ENCODE assay signal across 13 mouse cellular contexts in the genomic region with DNA sequence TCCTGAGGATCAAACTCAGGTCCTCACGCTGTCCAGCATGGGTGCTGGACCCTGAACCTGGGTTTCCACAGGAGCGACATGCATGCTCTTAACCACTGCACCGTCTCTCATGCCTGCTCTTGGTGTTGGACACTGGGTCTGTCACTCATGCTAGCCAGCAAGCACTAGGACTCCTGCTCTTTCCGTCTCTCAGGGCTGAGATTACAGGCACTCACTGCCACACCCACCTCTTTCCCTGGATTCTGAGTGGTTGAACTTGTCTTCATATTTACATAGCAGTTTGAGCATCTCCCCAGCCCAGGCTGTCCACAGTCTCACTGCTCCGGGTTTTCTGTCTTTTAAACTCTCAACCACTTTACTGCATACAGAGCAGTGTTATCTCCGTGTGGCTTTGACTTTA. TPM values are rescaled to one million over a fixed set of nuclear protein-coding genes. Genes with fewer than 3 reads are reported as not detected.
A peak's percentile ranks its signal among the peaks of the same experiment; 100 is the strongest.
DNase-seq lines count a peak whose midpoint lies in the region; ATAC-seq lines count a peak whose summit lies in the region.
"Had no signal": no experiment of that assay in that cellular context is flagged by ENCODE, and none has a peak within 500 bp of the region (broad histone marks: within the 10 kb centered on the region; RNA-seq: fewer than 3 reads in every experiment).

No protein-coding gene starts in this region.

- no peak overlapping the region for H3K4me3 ChIP-seq in kidney, embryonic 14.5 days (ENCODE audit: low read length)
- peak overlapping the region; percentile 55 for H3K4me3 ChIP-seq in megakaryocyte, embryonic 14.5 days (replicated peaks)
- H3K4me3 ChIP-seq: left cerebral cortex, adult 2 months; limb, embryonic 13.5 days had no signal

- H3K36me3 ChIP-seq in kidney, embryonic 14.5 days (ENCODE audit: control insufficient read depth, insufficient read depth, low read length) = no peaks in the 10 kb centered on the region
- H3K36me3 ChIP-seq in megakaryocyte, embryonic 14.5 days (replicated peaks; ENCODE audit: low read length) = peaks cover 20% of the 10 kb centered on the region

- no peak overlapping the region for H3K27ac ChIP-seq in kidney, embryonic 14.5 days (ENCODE audit: low read depth, low read length)
- H3K27ac ChIP-seq: hindbrain, embryonic 14.5 days; left cerebral cortex, adult 2 months; limb, embryonic 13.5 days had no signal

- no peaks in the 10 kb centered on the region for H3K27me3 ChIP-seq in kidney, embryonic 14.5 days (ENCODE audit: control insufficient read depth, insufficient read depth, low read length)
- H3K27me3 ChIP-seq in megakaryocyte, embryonic 14.5 days (replicated peaks) = no peaks in the 10 kb centered on the region
- H3K27me3 ChIP-seq: limb, embryonic 13.5 days had no signal

- no peaks in the 10 kb centered on the region for H3K9me3 ChIP-seq in kidney, embryonic 14.5 days (ENCODE audit: control insufficient read depth, low read length)
- no peaks in the 10 kb centered on the region for H3K9me3 ChIP-seq in megakaryocyte, embryonic 14.5 days
- H3K9me3 ChIP-seq: limb, embryonic 13.5 days had no signal

- no peak overlapping the region for H3K4me2 ChIP-seq in kidney, embryonic 14.5 days (replicated peaks; ENCODE audit: low read depth, low read length)
- H3K4me2 ChIP-seq: hindbrain, embryonic 14.5 days; limb, embryonic 13.5 days had no signal

- H3K4me1 ChIP-seq in kidney, embryonic 14.5 days (ENCODE audit: control insufficient read depth, insufficient read depth, low read length) = peaks cover 37% of the 10 kb centered on the region
- H3K4me1 ChIP-seq in megakaryocyte, embryonic 14.5 days = peaks cover 82% of the 10 kb centered on the region

- ATAC-seq in kidney, embryonic 14.5 days (ENCODE audit: low FRiP score, low TSS enrichment) = 0 out of 2 replicates have a peak, but pooled peaks have one; percentile 12
- ATAC-seq in megakaryocyte, adult 5-6 weeks (ENCODE audit: poor library complexity, severe bottlenecking) = no peak

- 46% methylated on average over 6 of the region's 6 CpGs for WGBS in kidney, embryonic 14.5 days

- H3K9ac ChIP-seq in kidney, embryonic 14.5 days (ENCODE audit: low read depth, low read length) = 0 out of 2 replicates have a peak overlapping the region, but pooled peaks have one; percentile 7
- H3K9ac ChIP-seq: hindbrain, embryonic 14.5 days; limb, embryonic 13.5 days had no signal

- DNase-seq in embryo, embryonic 10 days (ENCODE audit: low spot score) = peak; percentile 58
- DNase-seq in embryo, embryonic 9.5 days (ENCODE audit: extremely low spot score) = no peak
- DNase-seq in kidney, adult 11 months = no peak
- DNase-seq in layer of hippocampus, postnatal 25 days (ENCODE audit: extremely low spot score in 1 of 2, low spot score in 1 of 2) = no peak
- no peak for DNase-seq in retina, embryonic 14.5 days (ENCODE audit: low spot score)
- DNase-seq: adrenal gland, postnatal 25 days; kidney, postnatal 36 days had no signal

RNA-seq across cellular contexts. Expression of a gene that starts 48.9 kb away (rescaled TPM):
- 28.1 and 48.8 TPM in 2 replicates for polyA plus RNA-seq in kidney, embryonic 14.5 days (2014; fragmentation: Nextera tagmentation; extraction: Ambion mirVana)
- polyA plus RNA-seq in megakaryocyte, embryonic 14.5 days (2012; ENCODE audit: insufficient read depth, low replicate concordance) = 8.7 and 23.5 TPM in 2 replicates
- 6.4 and 6.9 TPM in 2 replicates for total RNA-seq in megakaryocyte, adult 5-6 weeks (2015)
- total RNA-seq in megakaryocyte, adult 5-6 weeks (2017) = 3.0 and 5.5 TPM in 2 replicates
- total RNA-seq in layer of hippocampus, postnatal 25 days (2021) = 10 to 100 TPM; 19.4 to 22.1 TPM

RNA-seq across cellular contexts. Expression of a gene that starts 50.1 kb away (rescaled TPM):
- 78.5 and 134 TPM in 2 replicates for polyA plus RNA-seq in kidney, embryonic 14.5 days (2014; fragmentation: Nextera tagmentation; extraction: Ambion mirVana)
- 35.2 and 96.8 TPM in 2 replicates for polyA plus RNA-seq in megakaryocyte, embryonic 14.5 days (2012; ENCODE audit: insufficient read depth, low replicate concordance)
- total RNA-seq in megakaryocyte, adult 5-6 weeks (2015) = 52.7 and 59.6 TPM in 2 replicates
- total RNA-seq in megakaryocyte, adult 5-6 weeks (2017) = 98.0 and 106 TPM in 2 replicates
- 100 to 1,000 TPM; 174 to 194 TPM for total RNA-seq in layer of hippocampus, postnatal 25 days (2021)

RNA-seq across cellular contexts. Expression of a gene that starts 55.9 kb away (rescaled TPM):
- polyA plus RNA-seq in kidney, embryonic 14.5 days (2014; fragmentation: Nextera tagmentation; extraction: Ambion mirVana) = 28.3 and 35.6 TPM in 2 replicates
- polyA plus RNA-seq in megakaryocyte, embryonic 14.5 days (2012; ENCODE audit: insufficient read depth, low replicate concordance) = 207 and 435 TPM in 2 replicates
- total RNA-seq in megakaryocyte, adult 5-6 weeks (2015) = 14.1 and 18.2 TPM in 2 replicates
- total RNA-seq in megakaryocyte, adult 5-6 weeks (2017) = 18.0 and 20.1 TPM in 2 replicates
- total RNA-seq in layer of hippocampus, postnatal 25 days (2021) = 100 to 1,000 TPM; 105 to 109 TPM

Comparison
In these comparisons a context has a peak if more than half of its experiments do, and no peak if none do; other contexts are left out.
1. RNA of a gene that starts 55.9 kb away (total RNA-seq): 105 to 109 TPM in layer of hippocampus, postnatal 25 days; 14.1 to 20.1 TPM in megakaryocyte, adult 5-6 weeks; every median in the first group is over 4 times any median in the second.